Mouse (Mus musculus): Measurements from ENCODE around the gene Gm973.

The Gm973 gene

GRCm38 (mm10) chr1:59491517-59491916 lies 24.5 kb upstream of the Gm973 start:
- peak; percentile 44 for DNase-seq (ENCODE audit: low read depth, low spot score)

GRCm38 (mm10) chr1:59492432-59492831 lies 23.6 kb upstream of the Gm973 start:
- DNase-seq (ENCODE audit: low read depth, low spot score) = no peak

GRCm38 (mm10) chr1:59495970-59496369 lies 20.1 kb upstream of the Gm973 start:
- no peak for DNase-seq (ENCODE audit: low read depth, low spot score)

- no peak for DNase-seq (ENCODE audit: low read depth, low spot score)
Measured at GRCm38 (mm10) chr1:59497741-59498613, 18.1 kb upstream of the Gm973 start.

GRCm38 (mm10) chr1:59499327-59499726 lies 16.7 kb upstream of the Gm973 start:
- no peak for DNase-seq (ENCODE audit: low read depth, low spot score)

- DNase-seq (ENCODE audit: low read depth, low spot score) = no peak
Measured at GRCm38 (mm10) chr1:59502355-59502754, 13.7 kb upstream of the Gm973 start.

GRCm38 (mm10) chr1:59503659-59504301 lies 12.3 kb upstream of the Gm973 start:
- DNase-seq (ENCODE audit: low read depth, low spot score) = no peak

- DNase-seq (ENCODE audit: low read depth, low spot score) = no peak
Measured at GRCm38 (mm10) chr1:59504302-59504700, 11.8 kb upstream of the Gm973 start.

- peak; percentile 82 for DNase-seq (ENCODE audit: low read depth, low spot score)
Measured at GRCm38 (mm10) chr1:59508463-59509139, 7.5 kb upstream of the Gm973 start.

- no peak for DNase-seq (ENCODE audit: low read depth, low spot score)
Measured at GRCm38 (mm10) chr1:59511566-59512270, 4.3 kb upstream of the Gm973 start.

GRCm38 (mm10) chr1:59520226-59520837 lies 4.3 kb downstream of the Gm973 start:
- no peak for DNase-seq (ENCODE audit: low read depth, low spot score)

- peak; percentile 38 for DNase-seq (ENCODE audit: low read depth, low spot score)
Measured at GRCm38 (mm10) chr1:59522456-59522855, 6.4 kb downstream of the Gm973 start.

GRCm38 (mm10) chr1:59523378-59523958 lies 7.4 kb downstream of the Gm973 start:
- DNase-seq (ENCODE audit: low read depth, low spot score) = peak; percentile 88

- DNase-seq (ENCODE audit: low read depth, low spot score) = peak; percentile 59
Measured at GRCm38 (mm10) chr1:59524071-59524470, 8.0 kb downstream of the Gm973 start.

- DNase-seq (ENCODE audit: low read depth, low spot score) = no peak
Measured at GRCm38 (mm10) chr1:59524759-59525158, 8.7 kb downstream of the Gm973 start.

- DNase-seq (ENCODE audit: low read depth, low spot score) = no peak
Measured at GRCm38 (mm10) chr1:59527219-59527618, 11.2 kb downstream of the Gm973 start.

- DNase-seq (ENCODE audit: low read depth, low spot score) = no peak
Measured at GRCm38 (mm10) chr1:59534976-59535810, 19.1 kb downstream of the Gm973 start.

GRCm38 (mm10) chr1:59538381-59538780 lies 22.3 kb downstream of the Gm973 start:
- DNase-seq (ENCODE audit: low read depth, low spot score) = no peak

GRCm38 (mm10) chr1:59540537-59541148 lies 24.6 kb downstream of the Gm973 start:
- peak; percentile 54 for DNase-seq (ENCODE audit: low read depth, low spot score)
